ENCODE assay signal across 16 mouse cellular contexts in genomic region chr16:10486993-10487392, GRCm38 (mm10). TPM values are rescaled to one million over a fixed set of nuclear protein-coding genes. Genes with fewer than 3 reads are reported as not detected.
"Had no signal": no experiment of that assay in that cellular context is flagged by ENCODE, and none has a peak within 500 bp of the region (broad histone marks: within the 10 kb centered on the region; RNA-seq: fewer than 3 reads in every experiment).

No protein-coding gene starts in this region.

- ATAC-seq: midbrain, embryonic 13.5 days; midbrain, embryonic 15.5 days had no signal

- H3K9me3 ChIP-seq: megakaryocyte, embryonic 14.5 days; midbrain, embryonic 13.5 days; midbrain, embryonic 15.5 days; neural tube, embryonic 12.5 days; stomach, embryonic 15.5 days had no signal

- H3K4me1 ChIP-seq: stomach, embryonic 15.5 days had no signal

- H3K4me3 ChIP-seq: megakaryocyte, embryonic 14.5 days; midbrain, embryonic 13.5 days; midbrain, embryonic 15.5 days; neural tube, embryonic 12.5 days; stomach, embryonic 15.5 days had no signal

- DNase-seq: lung, adult 18-20 months; lung, embryonic 14.5 days; lung, postnatal 10 days; lung, postnatal 4 days; right cerebral cortex, postnatal 14 days; thymus, adult 2 months; thymus, postnatal 25 days; thymus, postnatal 4 days had no signal

- H3K4me2 ChIP-seq: lung, embryonic 14.5 days; midbrain, embryonic 11.5 days; midbrain, embryonic 13.5 days; midbrain, embryonic 15.5 days; neural tube, embryonic 12.5 days; stomach, embryonic 15.5 days had no signal

- H3K36me3 ChIP-seq: midbrain, embryonic 13.5 days; midbrain, embryonic 15.5 days; neural tube, embryonic 12.5 days; stomach, embryonic 15.5 days had no signal

- H3K27me3 ChIP-seq: midbrain, embryonic 15.5 days; neural tube, embryonic 12.5 days; stomach, embryonic 15.5 days had no signal

- H3K27ac ChIP-seq: midbrain, embryonic 13.5 days; midbrain, embryonic 15.5 days; neural tube, embryonic 12.5 days; stomach, embryonic 15.5 days; stomach, postnatal 0 days had no signal

- H3K9ac ChIP-seq: lung, embryonic 14.5 days; midbrain, embryonic 13.5 days; midbrain, embryonic 15.5 days; neural tube, embryonic 12.5 days; stomach, embryonic 15.5 days had no signal

RNA-seq across cellular contexts. Expression of gene Tvp23a, which starts 39.8 kb away (rescaled TPM):
- total RNA-seq: megakaryocyte progenitor cell, adult 5-6 weeks had no signal
